Mouse (Mus musculus): ENCODE measurements around the gene Ppdpf. TPM values are rescaled to one million over a fixed set of nuclear protein-coding genes. Genes with fewer than 3 reads are reported as not detected.
"Not testable (repeated sequence)": the region's sequence is repeated elsewhere in the genome, so short reads cannot be mapped to it uniquely, and the experiment has no call there.

Ppdpf gene
- polyA plus RNA-seq, 1 experiment = 31.8 TPM

DNA sequence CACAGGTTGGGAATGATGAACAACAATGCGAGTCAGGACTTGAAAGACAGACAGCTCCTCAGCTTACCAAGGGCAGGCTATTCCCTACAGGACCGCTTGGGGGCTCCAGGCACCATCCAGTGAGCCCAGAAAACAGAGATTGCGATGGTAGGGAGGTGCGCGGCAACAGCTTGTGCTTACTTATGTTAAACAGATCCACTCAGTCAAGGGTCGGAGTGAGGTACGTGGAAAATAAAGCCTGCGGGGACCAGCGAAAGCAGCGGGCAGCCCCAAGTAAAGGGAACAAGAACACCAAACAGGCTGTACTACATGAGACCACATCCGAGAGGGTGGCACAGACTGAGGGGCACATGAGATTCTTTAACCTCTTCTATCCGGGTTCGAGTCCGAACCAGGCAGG lies 412 bp upstream of the Ppdpf start:
- peak overlapping the region; percentile 92 for H3K4me3 ChIP-seq (replicated peaks)
- TF ChIP-seq TAL1 (IDR thresholded peaks at IDR 0.05; ENCODE audit: low read length) (no peak), GATA1 (IDR thresholded peaks at IDR 0.05; ENCODE audit: low read length) (no peak)
- H3K9me3 ChIP-seq (ENCODE audit: control insufficient read depth, low read length) = no peaks in the 10 kb centered on the region
- H3K4me1 ChIP-seq (ENCODE audit: control insufficient read depth) = peaks cover 33% of the 10 kb centered on the region
- peaks cover 14% of the 10 kb centered on the region for H3K36me3 ChIP-seq (ENCODE audit: control insufficient read depth)
- peaks cover 6% of the 10 kb centered on the region for H3K27me3 ChIP-seq (ENCODE audit: control insufficient read depth)

DNA sequence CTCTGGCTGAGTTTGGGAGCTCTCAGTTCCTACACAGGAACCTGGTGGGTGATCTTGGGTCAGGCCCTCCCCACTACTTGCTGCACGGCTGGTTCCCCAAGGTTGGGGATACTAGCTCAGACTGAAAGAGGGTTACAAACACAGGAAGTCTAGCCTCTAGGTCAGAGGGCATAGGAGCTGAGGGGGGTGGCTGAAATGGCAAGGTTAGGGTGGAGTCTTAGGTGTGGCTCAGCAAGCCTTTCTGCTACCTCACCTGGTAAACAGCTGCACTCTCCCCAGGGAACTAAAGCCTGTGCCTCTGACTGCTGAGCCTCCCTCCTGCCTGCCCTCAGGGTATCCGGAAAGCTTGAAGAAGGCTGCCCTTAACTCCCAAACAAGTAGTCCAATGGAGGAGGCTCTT lies 1.6 kb downstream of the Ppdpf start:
- no peak for TF ChIP-seq GATA1 (IDR thresholded peaks at IDR 0.05; ENCODE audit: low read length)
- TF ChIP-seq TAL1 (IDR thresholded peaks at IDR 0.05; ENCODE audit: low read length) = no peak
- Histone ChIP-seq H3K4me1 (ENCODE audit: control insufficient read depth) (peaks cover 33% of the 10 kb centered on the region), H3K36me3 (ENCODE audit: control insufficient read depth) (peaks cover 14% of the 10 kb centered on the region), H3K27me3 (ENCODE audit: control insufficient read depth) (peaks cover 24% of the 10 kb centered on the region), H3K9me3 (ENCODE audit: control insufficient read depth, low read length) (no peaks in the 10 kb centered on the region), H3K4me3 (replicated peaks) (peak overlapping the region; percentile 51)

GRCm38 (mm10) chr2:181189321-181189720 lies 2.3 kb downstream of the Ppdpf start:
- Histone ChIP-seq H3K36me3 (ENCODE audit: control insufficient read depth) (peaks cover 14% of the 10 kb centered on the region), H3K4me3 (replicated peaks) (no peak overlapping the region), H3K9me3 (ENCODE audit: control insufficient read depth, low read length) (no peaks in the 10 kb centered on the region), H3K4me1 (ENCODE audit: control insufficient read depth) (peaks cover 33% of the 10 kb centered on the region), H3K27me3 (ENCODE audit: control insufficient read depth) (peaks cover 31% of the 10 kb centered on the region)
- no peak for TF ChIP-seq GATA1 (IDR thresholded peaks at IDR 0.05; ENCODE audit: low read length)
- TF ChIP-seq TAL1 (IDR thresholded peaks at IDR 0.05; ENCODE audit: low read length) = no peak

- H3K4me1 ChIP-seq (ENCODE audit: control insufficient read depth) = peaks cover 38% of the 10 kb centered on the region
- H3K4me3 ChIP-seq (replicated peaks); H3K9me3 ChIP-seq (ENCODE audit: control insufficient read depth, low read length): not testable (repeated sequence)
- peaks cover 14% of the 10 kb centered on the region for H3K36me3 ChIP-seq (ENCODE audit: control insufficient read depth)
- peaks cover 43% of the 10 kb centered on the region for H3K27me3 ChIP-seq (ENCODE audit: control insufficient read depth)
Measured at GRCm38 (mm10) chr2:181191385-181191784, 4.3 kb downstream of the Ppdpf start.

- Histone ChIP-seq H3K36me3 (ENCODE audit: control insufficient read depth) (peaks cover 14% of the 10 kb centered on the region), H3K9me3 (ENCODE audit: control insufficient read depth, low read length) (no peaks in the 10 kb centered on the region), H3K4me1 (ENCODE audit: control insufficient read depth) (peaks cover 38% of the 10 kb centered on the region), H3K27me3 (ENCODE audit: control insufficient read depth) (peaks cover 47% of the 10 kb centered on the region), H3K4me3 (replicated peaks) (no peak overlapping the region)
- TF ChIP-seq GATA1 (IDR thresholded peaks at IDR 0.05; ENCODE audit: low read length) = no peak
- no peak for TF ChIP-seq TAL1 (IDR thresholded peaks at IDR 0.05; ENCODE audit: low read length)
Measured at GRCm38 (mm10) chr2:181191936-181192335, 4.9 kb downstream of the Ppdpf start.

GRCm38 (mm10) chr2:181193044-181193443 lies 6.0 kb downstream of the Ppdpf start:
- Histone ChIP-seq H3K4me3 (replicated peaks) (no peak overlapping the region), H3K36me3 (ENCODE audit: control insufficient read depth) (peaks cover 14% of the 10 kb centered on the region), H3K9me3 (ENCODE audit: control insufficient read depth, low read length) (no peaks in the 10 kb centered on the region), H3K4me1 (ENCODE audit: control insufficient read depth) (peaks cover 31% of the 10 kb centered on the region), H3K27me3 (ENCODE audit: control insufficient read depth) (peaks cover 51% of the 10 kb centered on the region)
- no peak for TF ChIP-seq TAL1 (IDR thresholded peaks at IDR 0.05; ENCODE audit: low read length)
- TF ChIP-seq GATA1 (IDR thresholded peaks at IDR 0.05; ENCODE audit: low read length) = no peak

DNA sequence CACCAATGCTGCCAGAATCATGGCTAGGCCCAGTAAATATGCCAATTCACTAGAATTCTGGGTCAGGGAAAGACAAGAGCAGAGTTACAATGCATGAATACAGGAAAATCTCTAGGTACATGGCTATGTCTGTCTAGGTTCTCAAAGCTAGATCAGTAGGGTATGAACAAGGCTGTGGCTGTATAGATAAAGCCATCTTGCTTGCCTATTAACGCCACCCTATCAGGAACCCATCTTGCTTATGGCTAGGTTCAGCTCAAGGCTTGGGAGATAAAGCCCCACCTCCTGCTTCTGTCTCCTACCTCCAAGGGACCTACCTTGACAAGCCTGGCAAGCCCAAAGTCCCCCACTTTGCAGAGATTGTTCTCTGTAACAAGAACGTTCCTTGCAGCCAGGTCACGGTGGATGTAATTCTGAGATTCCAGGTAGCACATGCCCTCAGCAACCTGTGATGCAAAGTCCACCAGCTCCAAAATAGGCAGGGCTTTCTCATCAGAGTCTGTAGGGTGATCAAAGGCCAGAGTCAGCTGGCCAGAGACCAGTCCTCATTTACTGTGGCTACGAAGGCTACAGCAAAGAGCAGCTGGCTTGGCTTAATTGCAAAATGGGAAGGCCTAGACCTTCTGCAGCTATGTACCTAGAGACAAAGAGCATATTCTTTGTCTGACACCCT lies 9.7 kb downstream of the Ppdpf start:
- H3K4me3 ChIP-seq (replicated peaks) = no peak overlapping the region
- H3K27me3 ChIP-seq (ENCODE audit: control insufficient read depth) = peaks cover 81% of the 10 kb centered on the region
- H3K9me3 ChIP-seq (ENCODE audit: control insufficient read depth, low read length) = no peaks in the 10 kb centered on the region
- H3K36me3 ChIP-seq (ENCODE audit: control insufficient read depth) = no peaks in the 10 kb centered on the region
- H3K4me1 ChIP-seq (ENCODE audit: control insufficient read depth) = peaks cover 31% of the 10 kb centered on the region
- TF ChIP-seq TAL1 (IDR thresholded peaks at IDR 0.05; ENCODE audit: low read length) (no peak), GATA1 (IDR thresholded peaks at IDR 0.05; ENCODE audit: low read length) (no peak)

DNA sequence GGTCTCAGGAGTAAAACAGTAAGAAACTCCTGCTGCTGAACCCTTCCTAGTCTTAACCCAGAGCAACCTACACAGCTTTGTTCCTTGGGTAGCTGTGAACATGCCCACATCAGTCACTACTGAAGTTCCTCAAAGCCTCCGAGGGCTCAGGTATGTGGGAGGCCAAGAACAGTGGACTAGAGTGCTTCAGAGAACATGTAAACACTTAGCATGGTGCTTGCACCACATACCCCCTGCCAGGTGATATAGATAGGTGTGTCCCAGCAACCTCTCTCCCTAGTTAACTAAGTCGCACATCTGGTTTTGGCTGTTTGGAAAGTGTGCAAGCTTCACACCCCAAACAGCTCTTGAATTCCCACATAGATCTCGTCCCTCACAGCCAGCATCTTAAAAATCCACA lies 14.6 kb downstream of the Ppdpf start:
- no peaks in the 10 kb centered on the region; the same call in 1 of the 2 replicates for H3K36me3 ChIP-seq (ENCODE audit: control insufficient read depth)
- no peaks in the 10 kb centered on the region for H3K9me3 ChIP-seq (ENCODE audit: control insufficient read depth, low read length)
- no peak for TF ChIP-seq GATA1 (IDR thresholded peaks at IDR 0.05; ENCODE audit: low read length)
- TF ChIP-seq TAL1 (IDR thresholded peaks at IDR 0.05; ENCODE audit: low read length) = no peak
- peaks cover 52% of the 10 kb centered on the region for H3K27me3 ChIP-seq (ENCODE audit: control insufficient read depth)
- no peak overlapping the region for H3K4me3 ChIP-seq (replicated peaks)
- H3K4me1 ChIP-seq (ENCODE audit: control insufficient read depth) = peaks cover 66% of the 10 kb centered on the region

DNA sequence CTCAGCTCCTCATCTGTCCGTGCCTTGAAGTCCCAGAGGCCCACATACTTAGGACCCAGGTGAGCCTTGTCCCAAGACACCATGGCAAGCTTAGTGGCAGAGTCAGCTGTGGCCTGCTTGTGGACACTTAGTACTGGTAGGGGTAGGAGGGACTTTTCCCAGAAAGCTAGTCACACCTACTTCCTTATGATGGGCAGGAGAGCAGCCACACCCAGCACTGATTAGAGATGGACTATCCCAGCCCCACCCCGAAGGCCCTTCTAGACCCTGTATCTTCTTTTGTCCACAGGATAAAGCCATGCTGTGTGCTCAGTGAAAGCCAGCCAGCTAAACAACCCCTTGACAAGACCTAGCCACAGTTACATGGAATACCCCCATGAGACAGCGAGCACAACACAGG lies 15.4 kb downstream of the Ppdpf start, which contains the start of gene Ptk6:
TSS of gene Ptk6 (minus strand) at position 368 of the 400 bp plus-strand sequence.
- peaks cover 68% of the 10 kb centered on the region for H3K4me1 ChIP-seq (ENCODE audit: control insufficient read depth)
- H3K36me3 ChIP-seq (ENCODE audit: control insufficient read depth) = peaks cover 5% of the 10 kb centered on the region
- no peak within 1 kb of the TSS for H3K4me3 ChIP-seq (replicated peaks)
- no peak for TF ChIP-seq GATA1 (IDR thresholded peaks at IDR 0.05; ENCODE audit: low read length)
- no peak for TF ChIP-seq TAL1 (IDR thresholded peaks at IDR 0.05; ENCODE audit: low read length)
- H3K9me3 ChIP-seq (ENCODE audit: control insufficient read depth, low read length) = no peaks in the 10 kb centered on the region
- peaks cover 47% of the 10 kb centered on the region for H3K27me3 ChIP-seq (ENCODE audit: control insufficient read depth)

DNA sequence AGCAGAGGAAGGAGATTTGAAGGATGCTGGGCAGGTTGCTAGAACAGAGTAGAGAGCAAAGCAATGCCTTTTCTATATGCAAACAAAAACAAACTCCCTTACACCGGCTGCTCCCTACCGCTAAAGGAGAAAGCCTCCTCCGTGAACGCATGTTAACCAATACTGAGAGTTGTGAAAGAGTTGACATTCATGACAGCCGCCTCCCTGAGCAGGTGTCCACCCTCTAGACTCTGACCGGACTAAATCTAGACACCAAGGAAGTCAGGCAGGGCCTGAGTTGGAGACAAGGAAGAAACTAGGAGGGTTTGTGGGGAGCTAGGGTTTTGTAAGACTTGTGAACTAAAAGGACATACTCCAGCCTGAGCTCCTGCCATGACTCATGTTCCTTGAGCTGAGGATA lies 15.8 kb downstream of the Ppdpf start:
- TF ChIP-seq GATA1 (IDR thresholded peaks at IDR 0.05; ENCODE audit: low read length) (no peak), TAL1 (IDR thresholded peaks at IDR 0.05; ENCODE audit: low read length) (no peak)
- H3K4me1 ChIP-seq (ENCODE audit: control insufficient read depth) = peaks cover 73% of the 10 kb centered on the region
- no peaks in the 10 kb centered on the region for H3K9me3 ChIP-seq (ENCODE audit: control insufficient read depth, low read length)
- H3K27me3 ChIP-seq (ENCODE audit: control insufficient read depth) = peaks cover 47% of the 10 kb centered on the region
- H3K36me3 ChIP-seq (ENCODE audit: control insufficient read depth) = peaks cover 5% of the 10 kb centered on the region
- no peak overlapping the region for H3K4me3 ChIP-seq (replicated peaks)

Data from erythroblast, embryonic 14.5 days (primary cell).